Mouse (Mus musculus): ENCODE results near the gene Pdzrn3. TPM values are rescaled to one million over a fixed set of nuclear protein-coding genes. Genes with fewer than 3 reads are reported as not detected.
A peak's percentile ranks its signal among the peaks of the same experiment; 100 is the strongest.

The Pdzrn3 gene
- polyA plus RNA-seq, 1 experiment from 2014 or later: 0.54 TPM

GRCm38 (mm10) chr6:101376049-101376448 is 1.6 kb downstream of the Pdzrn3 start:
- H3K9me3 ChIP-seq (replicated peaks; ENCODE audit: control insufficient read depth, low read length): no peaks in the 10 kb centered on the region
- no peak overlapping the region for H3K27ac ChIP-seq (ENCODE audit: low read length)
- peaks cover 3% of the 10 kb centered on the region for H3K4me1 ChIP-seq (ENCODE audit: control insufficient read depth, low read depth, low read length)
- no peak overlapping the region for H3K4me3 ChIP-seq (ENCODE audit: low read depth, low read length)
- no peak for ATAC-seq (ENCODE audit: low read depth)
- 0 out of 2 replicates have a peak overlapping the region, but pooled peaks have one; percentile 15 for H3K4me2 ChIP-seq (ENCODE audit: low read depth, low read length)
- no peak overlapping the region for H3K9ac ChIP-seq (ENCODE audit: low read depth, low read length)
- H3K36me3 ChIP-seq (ENCODE audit: control insufficient read depth, insufficient read depth): no peaks in the 10 kb centered on the region
- H3K27me3 ChIP-seq (ENCODE audit: control insufficient read depth, insufficient read depth, low read depth, low read length): peaks cover 27% of the 10 kb centered on the region
- WGBS (ENCODE audit: insufficient replicate concordance): 37% methylated on average over 10 of the region's 10 CpGs

- Histone ChIP-seq H3K9me3 (replicated peaks; ENCODE audit: control insufficient read depth, low read length) (no peaks in the 10 kb centered on the region), H3K4me3 (ENCODE audit: low read depth, low read length) (no peak overlapping the region), H3K27ac (ENCODE audit: low read length) (peak overlapping the region; percentile 27; the same call in 1 of the 2 replicates), H3K4me2 (ENCODE audit: low read depth, low read length) (0 out of 2 replicates have a peak overlapping the region, but pooled peaks have one; percentile 13), H3K9ac (ENCODE audit: low read depth, low read length) (no peak overlapping the region), H3K36me3 (ENCODE audit: control insufficient read depth, insufficient read depth) (no peaks in the 10 kb centered on the region), H3K4me1 (ENCODE audit: control insufficient read depth, low read depth, low read length) (peaks cover 3% of the 10 kb centered on the region), H3K27me3 (ENCODE audit: control insufficient read depth, insufficient read depth, low read depth, low read length) (peaks cover 25% of the 10 kb centered on the region)
- ATAC-seq (ENCODE audit: low read depth): peak; percentile 79
- 20% methylated on average over 7 of the region's 7 CpGs for WGBS (ENCODE audit: insufficient replicate concordance)
These were observed 3.0 kb downstream of the Pdzrn3 start for GRCm38 (mm10) chr6:101374721-101375120.

- WGBS (ENCODE audit: insufficient replicate concordance): 21% methylated on average over 1 of the region's 1 CpGs
- Histone ChIP-seq H3K27me3 (ENCODE audit: control insufficient read depth, insufficient read depth, low read depth, low read length) (peaks cover 25% of the 10 kb centered on the region), H3K4me2 (ENCODE audit: low read depth, low read length) (no peak overlapping the region), H3K9ac (ENCODE audit: low read depth, low read length) (no peak overlapping the region), H3K4me3 (ENCODE audit: low read depth, low read length) (no peak overlapping the region), H3K27ac (ENCODE audit: low read length) (peak overlapping the region; percentile 14; the same call in 1 of the 2 replicates), H3K4me1 (ENCODE audit: control insufficient read depth, low read depth, low read length) (peaks cover 3% of the 10 kb centered on the region), H3K9me3 (replicated peaks; ENCODE audit: control insufficient read depth, low read length) (no peaks in the 10 kb centered on the region), H3K36me3 (ENCODE audit: control insufficient read depth, insufficient read depth) (no peaks in the 10 kb centered on the region)
- ATAC-seq (ENCODE audit: low read depth): no peak
These were observed 3.5 kb downstream of the Pdzrn3 start for GRCm38 (mm10) chr6:101374186-101374585.

GRCm38 (mm10) chr6:101372982-101373381 is 4.7 kb downstream of the Pdzrn3 start:
- Histone ChIP-seq H3K9me3 (replicated peaks; ENCODE audit: control insufficient read depth, low read length) (no peaks in the 10 kb centered on the region), H3K4me1 (ENCODE audit: control insufficient read depth, low read depth, low read length) (peaks cover 3% of the 10 kb centered on the region), H3K4me2 (ENCODE audit: low read depth, low read length) (no peak overlapping the region), H3K27ac (ENCODE audit: low read length) (no peak overlapping the region), H3K27me3 (ENCODE audit: control insufficient read depth, insufficient read depth, low read depth, low read length) (peaks cover 20% of the 10 kb centered on the region), H3K4me3 (ENCODE audit: low read depth, low read length) (no peak overlapping the region), H3K9ac (ENCODE audit: low read depth, low read length) (no peak overlapping the region), H3K36me3 (ENCODE audit: control insufficient read depth, insufficient read depth) (no peaks in the 10 kb centered on the region)
- no peak for ATAC-seq (ENCODE audit: low read depth)
- 66% methylated on average over 5 of the region's 5 CpGs for WGBS (ENCODE audit: insufficient replicate concordance)

- H3K9me3 ChIP-seq (replicated peaks; ENCODE audit: control insufficient read depth, low read length): no peaks in the 10 kb centered on the region
- peak overlapping the region; percentile 29; the same call in 1 of the 2 replicates for H3K27ac ChIP-seq (ENCODE audit: low read length)
These were observed 10.7 kb downstream of the Pdzrn3 start for GRCm38 (mm10) chr6:101366809-101367602.

GRCm38 (mm10) chr6:101365795-101366194 is 11.9 kb downstream of the Pdzrn3 start:
- no peak overlapping the region for H3K9ac ChIP-seq (ENCODE audit: low read depth, low read length)
- no peak overlapping the region for H3K4me3 ChIP-seq (ENCODE audit: low read depth, low read length)
- no peak overlapping the region for H3K27ac ChIP-seq (ENCODE audit: low read length)
- H3K4me1 ChIP-seq (ENCODE audit: control insufficient read depth, low read depth, low read length): no peaks in the 10 kb centered on the region
- no peak for ATAC-seq (ENCODE audit: low read depth)
- H3K27me3 ChIP-seq (ENCODE audit: control insufficient read depth, insufficient read depth, low read depth, low read length): no peaks in the 10 kb centered on the region
- no peaks in the 10 kb centered on the region for H3K9me3 ChIP-seq (replicated peaks; ENCODE audit: control insufficient read depth, low read length)
- H3K4me2 ChIP-seq (ENCODE audit: low read depth, low read length): no peak overlapping the region
- WGBS (ENCODE audit: insufficient replicate concordance): 57% methylated on average over 6 of the region's 6 CpGs
- no peaks in the 10 kb centered on the region for H3K36me3 ChIP-seq (ENCODE audit: control insufficient read depth, insufficient read depth)

More at GRCm38 (mm10) chr6:101366809-101367602, 10.7 kb downstream of the Pdzrn3 start:
- H3K36me3 ChIP-seq (ENCODE audit: control insufficient read depth, insufficient read depth): no peaks in the 10 kb centered on the region
- 56% methylated on average over 9 of the region's 9 CpGs for WGBS (ENCODE audit: insufficient replicate concordance)
- H3K9ac ChIP-seq (ENCODE audit: low read depth, low read length): no peak overlapping the region
- H3K4me2 ChIP-seq (ENCODE audit: low read depth, low read length): no peak overlapping the region
- ATAC-seq (ENCODE audit: low read depth): peak; percentile 59; the same call in 1 of the 2 replicates
- no peak overlapping the region for H3K4me3 ChIP-seq (ENCODE audit: low read depth, low read length)
- H3K27me3 ChIP-seq (ENCODE audit: control insufficient read depth, insufficient read depth, low read depth, low read length): no peaks in the 10 kb centered on the region
- no peaks in the 10 kb centered on the region for H3K4me1 ChIP-seq (ENCODE audit: control insufficient read depth, low read depth, low read length)

- no peak for ATAC-seq (ENCODE audit: low read depth)
- Histone ChIP-seq H3K36me3 (ENCODE audit: control insufficient read depth, insufficient read depth) (no peaks in the 10 kb centered on the region), H3K9me3 (replicated peaks; ENCODE audit: control insufficient read depth, low read length) (no peaks in the 10 kb centered on the region), H3K4me1 (ENCODE audit: control insufficient read depth, low read depth, low read length) (no peaks in the 10 kb centered on the region), H3K9ac (ENCODE audit: low read depth, low read length) (no peak overlapping the region), H3K27ac (ENCODE audit: low read length) (no peak overlapping the region), H3K27me3 (ENCODE audit: control insufficient read depth, insufficient read depth, low read depth, low read length) (no peaks in the 10 kb centered on the region), H3K4me3 (ENCODE audit: low read depth, low read length) (no peak overlapping the region), H3K4me2 (ENCODE audit: low read depth, low read length) (no peak overlapping the region)
- WGBS (ENCODE audit: insufficient replicate concordance): 68% methylated on average over 5 of the region's 5 CpGs
These were observed 13.8 kb downstream of the Pdzrn3 start for GRCm38 (mm10) chr6:101363904-101364303.

GRCm38 (mm10) chr6:101362728-101363127 is 15.0 kb downstream of the Pdzrn3 start:
- WGBS (ENCODE audit: insufficient replicate concordance): 48% methylated on average over 5 of the region's 5 CpGs
- ATAC-seq (ENCODE audit: low read depth): no peak
- Histone ChIP-seq H3K4me1 (ENCODE audit: control insufficient read depth, low read depth, low read length) (no peaks in the 10 kb centered on the region), H3K9me3 (replicated peaks; ENCODE audit: control insufficient read depth, low read length) (no peaks in the 10 kb centered on the region), H3K36me3 (ENCODE audit: control insufficient read depth, insufficient read depth) (no peaks in the 10 kb centered on the region), H3K4me3 (ENCODE audit: low read depth, low read length) (no peak overlapping the region), H3K4me2 (ENCODE audit: low read depth, low read length) (no peak overlapping the region), H3K9ac (ENCODE audit: low read depth, low read length) (no peak overlapping the region), H3K27ac (ENCODE audit: low read length) (no peak overlapping the region), H3K27me3 (ENCODE audit: control insufficient read depth, insufficient read depth, low read depth, low read length) (no peaks in the 10 kb centered on the region)

- 52% methylated on average over 4 of the region's 4 CpGs for WGBS (ENCODE audit: insufficient replicate concordance)
- no peak overlapping the region for H3K9ac ChIP-seq (ENCODE audit: low read depth, low read length)
- H3K27me3 ChIP-seq (ENCODE audit: control insufficient read depth, insufficient read depth, low read depth, low read length): no peaks in the 10 kb centered on the region
- no peaks in the 10 kb centered on the region for H3K9me3 ChIP-seq (replicated peaks; ENCODE audit: control insufficient read depth, low read length)
- no peak overlapping the region for H3K4me3 ChIP-seq (ENCODE audit: low read depth, low read length)
- H3K4me2 ChIP-seq (ENCODE audit: low read depth, low read length): no peak overlapping the region
- no peak overlapping the region for H3K27ac ChIP-seq (ENCODE audit: low read length)
- no peaks in the 10 kb centered on the region for H3K4me1 ChIP-seq (ENCODE audit: control insufficient read depth, low read depth, low read length)
- H3K36me3 ChIP-seq (ENCODE audit: control insufficient read depth, insufficient read depth): no peaks in the 10 kb centered on the region
- no peak for ATAC-seq (ENCODE audit: low read depth)
These were observed 15.4 kb downstream of the Pdzrn3 start for GRCm38 (mm10) chr6:101362268-101362667.

Measured in liver, embryonic 16.5 days (tissue).